Mouse (Mus musculus): ENCODE results near the gene Gm20219. TPM values are rescaled to one million over a fixed set of nuclear protein-coding genes. Genes with fewer than 3 reads are reported as not detected.
A peak's percentile ranks its signal among the peaks of the same experiment; 100 is the strongest.

The Gm20219 gene
- polyA plus RNA-seq, 1 experiment from 2014 or later, result 0.92 TPM

GRCm38 (mm10) chr17:56547116-56547845 is 6.9 kb downstream of the Gm20219 start:
- Histone ChIP-seq H3K4me1 (replicated peaks; ENCODE audit: control insufficient read depth, insufficient read depth, low read length) (peaks cover 43% of the 10 kb centered on the region), H3K9me3 (ENCODE audit: control insufficient read depth, low read length) (no peaks in the 10 kb centered on the region), H3K4me2 (ENCODE audit: low read length) (no peak overlapping the region), H3K9ac (replicated peaks; ENCODE audit: low read depth, low read length) (0 out of 2 replicates have a peak overlapping the region, but pooled peaks have one; percentile 33), H3K27ac (ENCODE audit: low read length) (peak overlapping the region; percentile 63), H3K27me3 (replicated peaks; ENCODE audit: control insufficient read depth, insufficient read depth, low read length) (no peaks in the 10 kb centered on the region), H3K4me3 (replicated peaks; ENCODE audit: low read length) (no peak overlapping the region), H3K36me3 (ENCODE audit: control insufficient read depth, insufficient read depth) (no peaks in the 10 kb centered on the region)
- no peak for ATAC-seq
- 43% methylated on average over 17 of the region's 17 CpGs for WGBS

- Histone ChIP-seq H3K9me3 (ENCODE audit: control insufficient read depth, low read length) (no peaks in the 10 kb centered on the region), H3K4me2 (ENCODE audit: low read length) (no peak overlapping the region), H3K36me3 (ENCODE audit: control insufficient read depth, insufficient read depth) (no peaks in the 10 kb centered on the region), H3K9ac (replicated peaks; ENCODE audit: low read depth, low read length) (no peak overlapping the region), H3K27ac (ENCODE audit: low read length) (peak overlapping the region; percentile 63), H3K4me1 (replicated peaks; ENCODE audit: control insufficient read depth, insufficient read depth, low read length) (peaks cover 36% of the 10 kb centered on the region), H3K4me3 (replicated peaks; ENCODE audit: low read length) (no peak overlapping the region), H3K27me3 (replicated peaks; ENCODE audit: control insufficient read depth, insufficient read depth, low read length) (no peaks in the 10 kb centered on the region)
- 79% methylated on average over 5 of the region's 5 CpGs for WGBS
- no peak for ATAC-seq
Measured at GRCm38 (mm10) chr17:56546576-56546975, 7.6 kb downstream of the Gm20219 start.

- Histone ChIP-seq H3K36me3 (ENCODE audit: control insufficient read depth, insufficient read depth) (no peaks in the 10 kb centered on the region), H3K9ac (replicated peaks; ENCODE audit: low read depth, low read length) (no peak overlapping the region), H3K4me1 (replicated peaks; ENCODE audit: control insufficient read depth, insufficient read depth, low read length) (peaks cover 30% of the 10 kb centered on the region), H3K27ac (ENCODE audit: low read length) (no peak overlapping the region), H3K9me3 (ENCODE audit: control insufficient read depth, low read length) (no peaks in the 10 kb centered on the region), H3K4me3 (replicated peaks; ENCODE audit: low read length) (no peak overlapping the region), H3K4me2 (ENCODE audit: low read length) (no peak overlapping the region), H3K27me3 (replicated peaks; ENCODE audit: control insufficient read depth, insufficient read depth, low read length) (no peaks in the 10 kb centered on the region)
- ATAC-seq, result no peak
- WGBS, result 82% methylated on average over 1 of the region's 1 CpGs
Measured at GRCm38 (mm10) chr17:56545945-56546344, 8.2 kb downstream of the Gm20219 start.

GRCm38 (mm10) chr17:56544699-56545387 is 9.3 kb downstream of the Gm20219 start:
- H3K4me1 ChIP-seq (replicated peaks; ENCODE audit: control insufficient read depth, insufficient read depth, low read length), result peaks cover 29% of the 10 kb centered on the region
- H3K27ac ChIP-seq (ENCODE audit: low read length), result no peak overlapping the region
- no peaks in the 10 kb centered on the region for H3K9me3 ChIP-seq (ENCODE audit: control insufficient read depth, low read length)
- H3K36me3 ChIP-seq (ENCODE audit: control insufficient read depth, insufficient read depth), result no peaks in the 10 kb centered on the region
- ATAC-seq, result no peak
- no peaks in the 10 kb centered on the region for H3K27me3 ChIP-seq (replicated peaks; ENCODE audit: control insufficient read depth, insufficient read depth, low read length)
- no peak overlapping the region for H3K4me2 ChIP-seq (ENCODE audit: low read length)
- 75% methylated on average over 7 of the region's 7 CpGs for WGBS
- H3K9ac ChIP-seq (replicated peaks; ENCODE audit: low read depth, low read length), result no peak overlapping the region
- H3K4me3 ChIP-seq (replicated peaks; ENCODE audit: low read length), result no peak overlapping the region

GRCm38 (mm10) chr17:56543684-56544224 is 10.4 kb downstream of the Gm20219 start:
- H3K4me1 ChIP-seq (replicated peaks; ENCODE audit: control insufficient read depth, insufficient read depth, low read length), result peaks cover 23% of the 10 kb centered on the region
- H3K9me3 ChIP-seq (ENCODE audit: control insufficient read depth, low read length), result no peaks in the 10 kb centered on the region
- no peaks in the 10 kb centered on the region for H3K27me3 ChIP-seq (replicated peaks; ENCODE audit: control insufficient read depth, insufficient read depth, low read length)
- no peak overlapping the region for H3K4me3 ChIP-seq (replicated peaks; ENCODE audit: low read length)
- H3K27ac ChIP-seq (ENCODE audit: low read length), result no peak overlapping the region
- no peak overlapping the region for H3K4me2 ChIP-seq (ENCODE audit: low read length)
- H3K36me3 ChIP-seq (ENCODE audit: control insufficient read depth, insufficient read depth), result no peaks in the 10 kb centered on the region
- WGBS, result 77% methylated on average over 3 of the region's 3 CpGs
- H3K9ac ChIP-seq (replicated peaks; ENCODE audit: low read depth, low read length), result no peak overlapping the region
- no peak for ATAC-seq

- peaks cover 21% of the 10 kb centered on the region for H3K4me1 ChIP-seq (replicated peaks; ENCODE audit: control insufficient read depth, insufficient read depth, low read length)
- H3K4me3 ChIP-seq (replicated peaks; ENCODE audit: low read length), result no peak overlapping the region
- peak overlapping the region; percentile 30; the same call in 1 of the 2 replicates for H3K27ac ChIP-seq (ENCODE audit: low read length)
- no peak overlapping the region for H3K9ac ChIP-seq (replicated peaks; ENCODE audit: low read depth, low read length)
- H3K4me2 ChIP-seq (ENCODE audit: low read length), result no peak overlapping the region
- no peak for ATAC-seq
- WGBS, result 13% methylated on average over 8 of the region's 8 CpGs
- H3K27me3 ChIP-seq (replicated peaks; ENCODE audit: control insufficient read depth, insufficient read depth, low read length), result no peaks in the 10 kb centered on the region
- H3K36me3 ChIP-seq (ENCODE audit: control insufficient read depth, insufficient read depth), result no peaks in the 10 kb centered on the region
- no peaks in the 10 kb centered on the region for H3K9me3 ChIP-seq (ENCODE audit: control insufficient read depth, low read length)
Measured at GRCm38 (mm10) chr17:56542736-56543135, 11.5 kb downstream of the Gm20219 start.

GRCm38 (mm10) chr17:56540562-56540975 is 13.6 kb downstream of the Gm20219 start:
- WGBS, result 45% methylated on average over 6 of the region's 6 CpGs
- no peak overlapping the region for H3K4me3 ChIP-seq (replicated peaks; ENCODE audit: low read length)
- H3K27ac ChIP-seq (ENCODE audit: low read length), result no peak overlapping the region
- H3K4me2 ChIP-seq (ENCODE audit: low read length), result no peak overlapping the region
- no peak overlapping the region for H3K9ac ChIP-seq (replicated peaks; ENCODE audit: low read depth, low read length)
- H3K9me3 ChIP-seq (ENCODE audit: control insufficient read depth, low read length), result no peaks in the 10 kb centered on the region
- no peaks in the 10 kb centered on the region for H3K27me3 ChIP-seq (replicated peaks; ENCODE audit: control insufficient read depth, insufficient read depth, low read length)
- H3K4me1 ChIP-seq (replicated peaks; ENCODE audit: control insufficient read depth, insufficient read depth, low read length), result peaks cover 31% of the 10 kb centered on the region
- no peak for ATAC-seq
- H3K36me3 ChIP-seq (ENCODE audit: control insufficient read depth, insufficient read depth), result no peaks in the 10 kb centered on the region

GRCm38 (mm10) chr17:56537912-56538311 is 16.3 kb downstream of the Gm20219 start:
- Histone ChIP-seq H3K4me2 (ENCODE audit: low read length) (no peak overlapping the region), H3K9ac (replicated peaks; ENCODE audit: low read depth, low read length) (no peak overlapping the region), H3K36me3 (ENCODE audit: control insufficient read depth, insufficient read depth) (no peaks in the 10 kb centered on the region), H3K4me3 (replicated peaks; ENCODE audit: low read length) (no peak overlapping the region), H3K9me3 (ENCODE audit: control insufficient read depth, low read length) (no peaks in the 10 kb centered on the region), H3K27me3 (replicated peaks; ENCODE audit: control insufficient read depth, insufficient read depth, low read length) (no peaks in the 10 kb centered on the region), H3K4me1 (replicated peaks; ENCODE audit: control insufficient read depth, insufficient read depth, low read length) (peaks cover 28% of the 10 kb centered on the region), H3K27ac (ENCODE audit: low read length) (peak overlapping the region; percentile 31)
- ATAC-seq, result peak; percentile 47
- 10% methylated on average over 8 of the region's 8 CpGs for WGBS

GRCm38 (mm10) chr17:56536874-56537273 is 17.3 kb downstream of the Gm20219 start:
- Histone ChIP-seq H3K36me3 (ENCODE audit: control insufficient read depth, insufficient read depth) (no peaks in the 10 kb centered on the region), H3K27me3 (replicated peaks; ENCODE audit: control insufficient read depth, insufficient read depth, low read length) (no peaks in the 10 kb centered on the region), H3K27ac (ENCODE audit: low read length) (peak overlapping the region; percentile 83), H3K9me3 (ENCODE audit: control insufficient read depth, low read length) (no peaks in the 10 kb centered on the region), H3K4me2 (ENCODE audit: low read length) (no peak overlapping the region), H3K4me1 (replicated peaks; ENCODE audit: control insufficient read depth, insufficient read depth, low read length) (peaks cover 24% of the 10 kb centered on the region), H3K9ac (replicated peaks; ENCODE audit: low read depth, low read length) (no peak overlapping the region), H3K4me3 (replicated peaks; ENCODE audit: low read length) (no peak overlapping the region)
- WGBS, result 16% methylated on average over 3 of the region's 3 CpGs
- peak; percentile 61 for ATAC-seq
